Mouse (Mus musculus) embryonic facial prominence, embryonic 14.5 days (tissue): ENCODE data around the gene Olfr1246. TPM values are rescaled to one million over a fixed set of nuclear protein-coding genes. Genes with fewer than 3 reads are reported as not detected.
"Not testable (repeated sequence)": the region's sequence is repeated elsewhere in the genome, so short reads cannot be mapped to it uniquely, and the experiment has no call there.

Experiments used
- ATAC-seq: fragments of 200-750 bp; cut with Nextera tagmentation; 2 replicates; pipeline ENCODE4 v1.8.0; 2017; ENCODE audit warnings: low read depth, moderate number of reproducible peaks, moderate TSS enrichment
- DNase-seq: peaks from one replicate; pipeline ENCODE4 v3.0.0-alpha.2; 2015; ENCODE audit warnings: low spot score
- H3K27ac ChIP-seq: fragments of 300-500 bp; sonication (generic); replicated peaks from 2 replicates; pipeline ENCODE4 v1.5.1; 2014; ENCODE audit warnings: low read depth, mild to moderate bottlenecking, low read length, moderate library complexity
- H3K27me3 ChIP-seq: fragments of 300-500 bp; sonication (generic); replicated peaks from 2 replicates; pipeline ENCODE4 v1.6.1; 2014; ENCODE audit warnings: low read length; ENCODE audit not compliant: control insufficient read depth, insufficient read depth
- H3K36me3 ChIP-seq: fragments of 300-500 bp; sonication (generic); 2 replicates; pipeline ENCODE4 v1.6.1; 2014; ENCODE audit warnings: low read length, mixed read lengths; ENCODE audit not compliant: control insufficient read depth, insufficient read depth
- H3K4me1 ChIP-seq: fragments of 300-500 bp; sonication (generic); 2 replicates; pipeline ENCODE4 v1.6.1; 2014; ENCODE audit warnings: antibody characterized with exemption, low read length; ENCODE audit not compliant: control insufficient read depth, insufficient read depth
- H3K4me2 ChIP-seq: fragments of 300-500 bp; sonication (generic); 2 replicates; pipeline ENCODE4 v1.6.1; 2014; ENCODE audit warnings: low read depth, mild to moderate bottlenecking, low read length, moderate library complexity, mixed read lengths
- H3K4me3 ChIP-seq: fragments of 300-500 bp; sonication (generic); 2 replicates; pipeline ENCODE4 v1.5.1; 2014; ENCODE audit warnings: low read depth, mild to moderate bottlenecking, low read length
- H3K9ac ChIP-seq: fragments of 300-500 bp; sonication (generic); 2 replicates; pipeline ENCODE4 v1.6.1; 2014; ENCODE audit warnings: low read depth, mild to moderate bottlenecking, low read length, moderate library complexity, mixed read lengths
- H3K9me3 ChIP-seq: fragments of 300-500 bp; sonication (generic); 2 replicates; pipeline ENCODE4 v1.6.1; 2016; ENCODE audit warnings: low read length; ENCODE audit not compliant: control insufficient read depth
- WGBS: fragments of 180-500 bp; shearing (Covaris S2); extraction: QIAGEN DNeasy Blood & Tissue Kit; methylation state at CpG from one replicate; pipeline ENCODE4 v1.1.7; 2014; 5-methylcytosine and 5-hydroxymethylcytosine counted together
- polyA plus RNA-seq: library from polyadenylated mRNA; unstranded; fragments of >200 nt; fragmentation: Nextera tagmentation; extraction: Ambion mirVana; gene quantifications from 2 replicates; pipeline ENCODE4 v1.2.1, GENCODE M21; 2014

The Olfr1246 gene
- polyA plus RNA-seq, result not detected in 2 replicates

DNA sequence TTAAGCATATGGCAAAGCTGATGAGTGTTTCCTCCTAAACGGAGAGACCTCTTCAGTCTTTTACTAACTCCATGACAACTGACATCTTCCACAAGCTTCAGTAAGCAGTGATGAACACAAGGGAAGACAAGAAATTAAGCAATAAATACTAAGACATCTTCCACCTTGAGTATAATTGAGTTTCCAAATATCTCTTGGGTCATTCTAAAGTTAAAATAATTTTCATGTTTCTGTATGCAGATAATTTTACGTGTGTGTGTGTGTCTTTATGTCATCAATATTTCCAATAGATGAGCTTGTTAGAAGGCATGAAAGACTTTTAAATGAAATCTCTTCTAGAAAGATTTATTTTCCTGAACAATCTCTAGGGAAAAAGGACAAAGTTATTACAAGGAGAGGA lies at the start of gene Olfr1246:
Gene Olfr1246, minus strand, starts transcription at position 101 of the 400 bp plus-strand sequence.
- Histone ChIP-seq H3K9ac (no peak within 1 kb of the TSS), H3K27me3 (no peaks in the 10 kb centered on the region), H3K9me3 (no peaks in the 10 kb centered on the region), H3K4me2 (no peak within 1 kb of the TSS), H3K36me3 (no peaks in the 10 kb centered on the region), H3K4me1 (no peaks in the 10 kb centered on the region), H3K27ac (no peak within 1 kb of the TSS), H3K4me3 (no peak within 1 kb of the TSS)
- DNase-seq (no peak), ATAC-seq (no peak)
- 81% methylated on average over 2 of the region's 2 CpGs for WGBS

DNA sequence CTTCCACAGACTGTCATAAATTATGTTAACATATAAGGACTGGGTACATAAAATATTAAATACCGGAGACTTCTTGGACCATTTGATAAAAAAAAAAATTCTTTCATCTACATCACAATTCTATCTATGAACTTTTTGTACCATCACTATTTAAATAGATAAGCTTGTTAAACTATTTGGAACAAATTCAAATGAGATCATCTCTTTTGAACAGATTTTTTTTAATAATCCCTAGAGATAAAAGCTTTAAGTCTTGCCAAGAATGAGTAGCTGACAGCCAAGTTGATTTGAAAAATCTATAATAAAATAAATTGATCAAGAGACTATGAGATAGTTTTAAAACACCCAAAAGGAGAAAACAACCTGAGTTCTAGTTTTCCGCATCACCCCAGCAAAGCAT lies 41.9 kb upstream of the Olfr1246 start, which contains the start of gene Olfr1249:
Gene Olfr1249, minus strand, starts transcription at position 101 of the 400 bp plus-strand sequence.
- no peak for DNase-seq
- no peak within 1 kb of the TSS for H3K4me2 ChIP-seq
- WGBS, result 87% methylated on average over 2 of the region's 2 CpGs
- H3K27me3 ChIP-seq, result no peaks in the 10 kb centered on the region
- H3K4me3 ChIP-seq, result no peak within 1 kb of the TSS
- H3K27ac ChIP-seq, result no peak within 1 kb of the TSS
- H3K9me3 ChIP-seq, result no peaks in the 10 kb centered on the region
- no peak for ATAC-seq
- H3K9ac ChIP-seq, result no peak within 1 kb of the TSS
- no peaks in the 10 kb centered on the region for H3K4me1 ChIP-seq
- no peaks in the 10 kb centered on the region for H3K36me3 ChIP-seq

- H3K36me3 ChIP-seq, H3K9ac ChIP-seq, H3K9me3 ChIP-seq, ATAC-seq, H3K4me3 ChIP-seq, H3K27me3 ChIP-seq, H3K4me2 ChIP-seq, H3K4me1 ChIP-seq, H3K27ac ChIP-seq, DNase-seq: not testable (repeated sequence)
- WGBS, result 90% methylated on average over 1 of the region's 1 CpGs
These were observed 25.2 kb upstream of the Olfr1246 start, which contains the start of gene Olfr1248 for GRCm38 (mm10) chr2:89618145-89618544. Gene Olfr1248 (minus strand): TSS chr2:89618245.

DNA sequence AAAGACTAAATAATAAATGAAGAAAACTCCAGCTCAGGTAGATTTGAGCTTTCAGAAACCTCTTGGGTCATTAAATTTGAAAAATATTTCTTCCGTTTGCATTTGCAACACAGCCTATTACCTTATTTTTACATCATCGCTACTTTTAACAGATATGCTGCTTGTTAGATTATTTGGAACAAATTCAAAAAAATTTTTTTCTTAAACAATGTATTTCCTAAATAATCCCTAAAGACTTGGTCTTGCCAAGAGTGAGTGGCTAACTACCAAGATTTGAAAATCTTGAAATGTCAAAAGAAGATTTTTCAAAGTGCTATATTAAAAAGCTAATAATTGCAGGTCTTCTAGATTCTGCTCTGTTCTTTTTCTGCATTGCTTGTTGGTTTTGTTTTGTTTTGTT lies 21.1 kb upstream of the Olfr1246 start, which contains the start of gene Olfr1247:
Gene Olfr1247, minus strand, starts transcription at position 101 of the 400 bp plus-strand sequence.
- H3K4me2 ChIP-seq, result no peak within 1 kb of the TSS
- no peak within 1 kb of the TSS for H3K4me3 ChIP-seq
- no peaks in the 10 kb centered on the region for H3K9me3 ChIP-seq
- H3K36me3 ChIP-seq, result no peaks in the 10 kb centered on the region
- DNase-seq, result no peak
- ATAC-seq, result no peak
- 82% methylated on average over 2 of the region's 2 CpGs for WGBS
- no peaks in the 10 kb centered on the region for H3K27me3 ChIP-seq
- H3K9ac ChIP-seq, result no peak within 1 kb of the TSS
- no peak within 1 kb of the TSS for H3K27ac ChIP-seq
- H3K4me1 ChIP-seq, result no peaks in the 10 kb centered on the region

DNA sequence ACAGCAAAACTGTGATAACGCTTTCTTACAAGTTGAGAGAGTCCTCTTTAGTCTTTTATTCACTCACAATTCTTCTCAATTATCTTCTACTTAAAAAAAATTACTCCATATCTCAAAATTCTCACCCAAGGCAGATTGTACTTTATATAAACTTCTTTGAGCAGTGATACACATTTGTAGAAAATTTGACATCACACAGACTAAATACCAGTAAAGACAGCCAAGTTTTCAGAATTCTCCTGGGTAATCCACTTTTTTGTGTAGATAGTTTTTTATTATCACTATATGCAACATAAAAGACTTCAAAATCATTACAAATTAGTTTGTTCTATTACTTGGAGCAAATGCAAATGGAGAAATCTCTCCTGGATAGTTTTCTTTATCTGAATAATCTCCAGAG lies 14.6 kb downstream of the Olfr1246 start, which contains the start of gene Olfr1245:
Gene Olfr1245, minus strand, starts transcription at position 101 of the 400 bp plus-strand sequence.
- ATAC-seq (no peak), DNase-seq (no peak)

GRCm38 (mm10) chr2:89562706-89563105 lies 30.3 kb downstream of the Olfr1246 start:
- H3K4me2 ChIP-seq, H3K9ac ChIP-seq, H3K9me3 ChIP-seq, H3K27ac ChIP-seq, ATAC-seq, H3K27me3 ChIP-seq, DNase-seq, H3K4me1 ChIP-seq, H3K36me3 ChIP-seq, H3K4me3 ChIP-seq: not testable (repeated sequence)
- WGBS, result 47% methylated on average over 2 of the region's 2 CpGs

More for the DNA sequence above, 14.6 kb downstream of the Olfr1246 start, which contains the start of gene Olfr1245:
- Histone ChIP-seq H3K36me3 (no peaks in the 10 kb centered on the region), H3K9me3 (no peaks in the 10 kb centered on the region), H3K27me3 (no peaks in the 10 kb centered on the region), H3K9ac (no peak within 1 kb of the TSS), H3K27ac (no peak within 1 kb of the TSS), H3K4me3 (no peak within 1 kb of the TSS), H3K4me2 (no peak within 1 kb of the TSS), H3K4me1 (no peaks in the 10 kb centered on the region)
- 86% methylated on average over 1 of the region's 1 CpGs for WGBS

DNA sequence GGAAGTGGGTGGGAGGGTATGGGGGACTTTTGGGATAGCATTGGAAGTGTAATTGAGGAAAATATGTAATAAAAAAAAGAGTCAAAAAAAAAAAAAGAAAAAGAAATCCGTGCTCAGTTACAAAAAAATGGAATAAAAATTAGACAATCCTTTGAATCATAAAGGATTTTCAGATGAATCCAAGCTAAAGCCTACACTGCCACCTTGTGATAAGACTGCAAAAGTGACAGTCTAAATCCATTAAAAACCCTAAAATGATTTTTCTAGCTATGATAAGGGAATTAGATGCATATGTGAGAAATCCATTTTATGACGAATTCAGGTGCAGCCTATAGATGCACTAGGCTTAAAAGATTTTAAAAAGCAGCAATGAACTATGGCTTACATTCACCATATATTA lies 48.4 kb downstream of the Olfr1246 start:
- no peaks in the 10 kb centered on the region for H3K9me3 ChIP-seq
- no peak overlapping the region for H3K4me3 ChIP-seq
- no peak overlapping the region for H3K4me2 ChIP-seq
- H3K4me1 ChIP-seq, result no peaks in the 10 kb centered on the region
- H3K27ac ChIP-seq, result no peak overlapping the region
- WGBS, result 49% methylated on average over 2 of the region's 2 CpGs
- no peaks in the 10 kb centered on the region for H3K36me3 ChIP-seq
- no peak overlapping the region for H3K9ac ChIP-seq
- no peak for ATAC-seq
- H3K27me3 ChIP-seq, result no peaks in the 10 kb centered on the region
- peak; percentile 15 for DNase-seq

- ATAC-seq (no peak), DNase-seq (no peak)
- 42% methylated on average over 1 of the region's 1 CpGs for WGBS
- no peaks in the 10 kb centered on the region for H3K4me1 ChIP-seq
- H3K27ac ChIP-seq, result no peak overlapping the region
- no peak overlapping the region for H3K9ac ChIP-seq
- no peak overlapping the region for H3K4me3 ChIP-seq
- no peak overlapping the region for H3K4me2 ChIP-seq
- H3K36me3 ChIP-seq, result no peaks in the 10 kb centered on the region
- H3K27me3 ChIP-seq, result no peaks in the 10 kb centered on the region
- H3K9me3 ChIP-seq, result no peaks in the 10 kb centered on the region
These were observed 53.0 kb downstream of the Olfr1246 start for GRCm38 (mm10) chr2:89539923-89540322.
